Mouse (Mus musculus) layer of hippocampus, postnatal 10 days (tissue): ENCODE measurements around the gene Rnf180. TPM values are rescaled to one million over a fixed set of nuclear protein-coding genes. Genes with fewer than 3 reads are reported as not detected.
"Not testable (repeated sequence)": the region's sequence is repeated elsewhere in the genome, so short reads cannot be mapped to it uniquely, and the experiment has no call there.

Experiments used
- DNase-seq, 2 experiments: peaks; one replicate each; pipeline ENCODE4 v3.0.0; 2021; ENCODE audit warnings: low spot score in 2 of 2
- long read RNA-seq: library from polyadenylated mRNA; stranded (forward); transcript quantifications from one replicate; pipeline ENCODE4 v2.0.0, GENCODE M21; 2023
- total RNA-seq, 2 experiments: library from RNA; stranded (reverse); gene quantifications; 2 replicates each; pipeline ENCODE4 v1.2.3; 2021

Gene Rnf180
- total RNA-seq: 10 to 100 TPM; 28.9 to 30.4 TPM
- long read RNA-seq, transcript Rnf180-203 (8 exons, 2,734 nt): major isoform, 10 of 51 reads
- long read RNA-seq, transcript Rnf180-205 (8 exons, 3,279 nt): major isoform, 10 of 51 reads
- long read RNA-seq, partial matches to known transcripts: 28 of 51 reads
- long read RNA-seq, other reads (novel, unspliced or antisense): 3 of 51 reads

GRCm38 (mm10) chr13:105294715-105295114, at the start of gene Rnf180:
TSS of gene Rnf180 (minus strand) at chr13:105294815.
- DNase-seq: no peak

- no peak for DNase-seq
Observed at GRCm38 (mm10) chr13:105331199-105331968, 36.8 kb upstream of the Rnf180 start.

- DNase-seq: no peak
Observed at GRCm38 (mm10) chr13:105326946-105327345, 32.3 kb upstream of the Rnf180 start.

GRCm38 (mm10) chr13:105316926-105317325, 22.3 kb upstream of the Rnf180 start:
- no peak for DNase-seq

GRCm38 (mm10) chr13:105316009-105316408, 21.4 kb upstream of the Rnf180 start:
- DNase-seq: no peak

GRCm38 (mm10) chr13:105312763-105313162, 18.1 kb upstream of the Rnf180 start:
- no peak for DNase-seq

GRCm38 (mm10) chr13:105310562-105310961, 15.9 kb upstream of the Rnf180 start:
- DNase-seq: not testable (repeated sequence)

- no peak for DNase-seq
Observed at GRCm38 (mm10) chr13:105305513-105305912, 10.9 kb upstream of the Rnf180 start.

GRCm38 (mm10) chr13:105304054-105304453, 9.4 kb upstream of the Rnf180 start:
- DNase-seq: no peak

GRCm38 (mm10) chr13:105300009-105300346, 5.4 kb upstream of the Rnf180 start:
- no peak for DNase-seq

- no peak for DNase-seq
Observed at GRCm38 (mm10) chr13:105299162-105300008, 4.8 kb upstream of the Rnf180 start.

- DNase-seq: peak; percentile 53 to 69
Observed at GRCm38 (mm10) chr13:105293781-105294667, 591 bp downstream of the Rnf180 start.

- peak; percentile 69 to 76 for DNase-seq
Observed at GRCm38 (mm10) chr13:105291816-105292215, 2.8 kb downstream of the Rnf180 start.

GRCm38 (mm10) chr13:105290594-105290993, 4.0 kb downstream of the Rnf180 start:
- DNase-seq: no peak

GRCm38 (mm10) chr13:105290021-105290420, 4.6 kb downstream of the Rnf180 start:
- no peak for DNase-seq

- no peak for DNase-seq
Observed at GRCm38 (mm10) chr13:105279397-105280018, 15.1 kb downstream of the Rnf180 start.

- DNase-seq: no peak
Observed at GRCm38 (mm10) chr13:105270394-105271094, 24.1 kb downstream of the Rnf180 start.

- no peak for DNase-seq
Observed at GRCm38 (mm10) chr13:105267464-105267863, 27.2 kb downstream of the Rnf180 start.

GRCm38 (mm10) chr13:105266746-105267145, 27.9 kb downstream of the Rnf180 start:
- peak; percentile 64 to 72 for DNase-seq
